ENCODE assay signal across 29 mouse cellular contexts in the genomic region with DNA sequence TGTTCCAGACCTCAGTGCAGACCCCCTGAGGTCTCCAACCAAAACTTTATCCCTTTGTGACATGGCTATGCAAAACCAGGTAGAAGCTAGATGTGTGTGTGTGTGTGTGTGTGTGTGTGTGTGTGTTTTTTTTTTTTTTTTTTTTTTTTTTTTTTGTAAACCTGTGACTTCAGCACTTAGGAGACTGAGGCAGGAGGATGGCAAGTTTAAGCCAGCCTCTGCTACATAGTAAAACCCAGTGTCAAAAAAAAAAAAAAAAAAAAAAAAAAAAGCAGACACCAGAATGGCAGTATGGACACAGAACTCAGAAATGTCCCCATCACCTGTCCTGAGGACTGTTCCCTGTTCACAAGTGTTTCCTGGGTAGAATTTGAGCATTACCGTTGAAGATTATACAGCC.
"Had no signal": no experiment of that assay in that cellular context is flagged by ENCODE, and none has a peak within 500 bp of the region (broad histone marks: within the 10 kb centered on the region; RNA-seq: fewer than 3 reads in every experiment).

No protein-coding gene starts in this region.

- H3K9ac ChIP-seq: heart, embryonic 13.5 days; heart, embryonic 15.5 days; hindbrain, embryonic 12.5 days; hindbrain, embryonic 13.5 days; hindbrain, embryonic 14.5 days; hindbrain, embryonic 15.5 days; intestine, embryonic 15.5 days; kidney, embryonic 15.5 days had no signal

- H3K4me3 ChIP-seq: heart, embryonic 13.5 days; heart, embryonic 15.5 days; hindbrain, embryonic 10.5 days; hindbrain, embryonic 12.5 days; hindbrain, embryonic 13.5 days; hindbrain, embryonic 15.5 days; intestine, embryonic 15.5 days; kidney, embryonic 15.5 days; layer of hippocampus, adult 2 months; left cerebral cortex, adult 2 months had no signal

- H3K27ac ChIP-seq: heart, embryonic 13.5 days; heart, embryonic 15.5 days; hindbrain, embryonic 10.5 days; hindbrain, embryonic 12.5 days; hindbrain, embryonic 13.5 days; hindbrain, embryonic 14.5 days; hindbrain, embryonic 15.5 days; hindbrain, postnatal 0 days; intestine, embryonic 15.5 days; kidney, embryonic 15.5 days; kidney, postnatal 0 days; layer of hippocampus, adult 2 months; left cerebral cortex, adult 2 months had no signal

- H3K9me3 ChIP-seq: heart, embryonic 13.5 days; heart, embryonic 15.5 days; hindbrain, embryonic 10.5 days; hindbrain, embryonic 12.5 days; hindbrain, embryonic 13.5 days; hindbrain, embryonic 15.5 days; intestine, embryonic 15.5 days; kidney, embryonic 15.5 days had no signal

- H3K36me3 ChIP-seq: heart, embryonic 15.5 days; hindbrain, embryonic 10.5 days; hindbrain, embryonic 12.5 days; hindbrain, embryonic 13.5 days; hindbrain, embryonic 15.5 days; intestine, embryonic 15.5 days; kidney, embryonic 15.5 days had no signal

- H3K27me3 ChIP-seq: heart, embryonic 13.5 days; heart, embryonic 15.5 days; hindbrain, embryonic 12.5 days; hindbrain, embryonic 13.5 days; hindbrain, embryonic 15.5 days; intestine, embryonic 15.5 days; kidney, embryonic 15.5 days had no signal

- H3K4me1 ChIP-seq: hindbrain, embryonic 10.5 days; hindbrain, embryonic 12.5 days; intestine, embryonic 15.5 days; kidney, embryonic 15.5 days had no signal

- DNase-seq: heart, postnatal 10 days; heart, postnatal 14 days; heart, postnatal 36 days; heart, postnatal 4 days; kidney, adult 11 months; kidney, adult 18-20 months; kidney, adult 2 months; kidney, adult 8-10 months; kidney, adult 9 months; kidney, postnatal 10 days; kidney, postnatal 14 days; kidney, postnatal 25 days; kidney, postnatal 36 days; kidney, postnatal 4 days; layer of hippocampus, adult 9-11 months; layer of hippocampus, postnatal 36 days had no signal

- H3K4me2 ChIP-seq: heart, embryonic 13.5 days; heart, embryonic 15.5 days; hindbrain, embryonic 12.5 days; hindbrain, embryonic 13.5 days; hindbrain, embryonic 14.5 days; hindbrain, embryonic 15.5 days; intestine, embryonic 15.5 days; kidney, embryonic 15.5 days had no signal
